8 mouse cellular contexts compared by ENCODE assay signal in the genomic region with DNA sequence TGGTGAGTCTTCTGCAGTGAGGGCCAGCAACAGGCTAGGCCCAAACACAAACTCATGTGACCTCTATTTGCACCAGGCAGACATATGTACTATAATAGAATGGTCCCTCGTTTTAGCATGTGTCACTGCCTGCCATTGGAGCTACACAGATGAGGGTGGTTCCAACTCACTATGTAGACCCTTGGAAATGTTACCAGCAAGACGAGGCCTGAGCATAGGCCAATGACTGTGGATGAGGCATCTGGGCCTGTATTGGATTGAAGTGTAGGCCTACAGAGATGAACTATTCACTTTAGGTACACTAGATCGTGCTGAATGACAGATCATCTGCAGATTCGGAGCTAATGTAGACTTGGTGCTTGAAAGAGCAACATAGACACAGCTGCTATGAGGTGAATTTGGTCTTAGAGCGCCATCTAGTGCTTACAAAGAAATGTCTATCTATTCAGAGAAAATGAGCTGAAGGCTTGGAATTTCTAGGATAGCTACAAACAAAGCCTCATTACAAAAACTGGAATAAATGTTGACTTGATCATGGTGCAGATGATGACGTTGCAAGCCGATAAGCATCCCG.
DNase-seq lines count a peak whose midpoint lies in the region; ATAC-seq and TF ChIP-seq lines count a peak whose summit lies in the region.

No protein-coding gene starts in this region.

- no peaks in the 10 kb centered on the region for H3K4me1 ChIP-seq in intestine, postnatal 0 days (replicated peaks; ENCODE audit: control insufficient read depth, insufficient read depth, low read length)
- no peaks in the 10 kb centered on the region for H3K4me1 ChIP-seq in intestine, embryonic 15.5 days (replicated peaks)
- H3K4me1 ChIP-seq in lung, postnatal 0 days (ENCODE audit: insufficient read depth, low read depth, low read length), result no peaks in the 10 kb centered on the region
- H3K4me1 ChIP-seq in heart, embryonic 11.5 days (ENCODE audit: control insufficient read depth, insufficient read depth, low read length), result no peaks in the 10 kb centered on the region

- no peak overlapping the region for H3K4me3 ChIP-seq in intestine, postnatal 0 days (ENCODE audit: low read depth, low read length)
- H3K4me3 ChIP-seq in intestine, embryonic 15.5 days (replicated peaks), result no peak overlapping the region
- H3K4me3 ChIP-seq in lung, postnatal 0 days (ENCODE audit: low read depth, low read length), result no peak overlapping the region
- no peak overlapping the region for H3K4me3 ChIP-seq in heart, embryonic 11.5 days (ENCODE audit: low read depth, low read length)

- peak; percentile 78 for TF ChIP-seq CTCF in intestine, postnatal 0 days (IDR thresholded peaks at IDR 0.05; ENCODE audit: low read depth)
- peak; percentile 71 for TF ChIP-seq CTCF in Patski (IDR thresholded peaks at IDR 0.05)
- TF ChIP-seq CTCF in lung, postnatal 0 days (IDR thresholded peaks at IDR 0.05), result peak; percentile 73

- no peak overlapping the region for H3K27ac ChIP-seq in intestine, postnatal 0 days (ENCODE audit: low read depth, low read length)
- no peak overlapping the region for H3K27ac ChIP-seq in intestine, embryonic 15.5 days
- H3K27ac ChIP-seq in lung, postnatal 0 days (ENCODE audit: low read length), result no peak overlapping the region
- H3K27ac ChIP-seq in heart, embryonic 11.5 days (ENCODE audit: low read depth, low read length), result no peak overlapping the region

- CTCF ChIA-PET in Patski (lab: Charles Lee), result interaction anchor here (0.8 to 2.2 kb wide), 11 partner anchors 9 to 1193 kb away, joined by 3 to 7 read pairs (median 4); no protein-coding TSS in a partner anchor

- H3K36me3 ChIP-seq in intestine, postnatal 0 days (ENCODE audit: control insufficient read depth, insufficient read depth), result no peaks in the 10 kb centered on the region
- no peaks in the 10 kb centered on the region for H3K36me3 ChIP-seq in intestine, embryonic 15.5 days
- H3K36me3 ChIP-seq in lung, postnatal 0 days (ENCODE audit: insufficient read depth, low read length), result no peaks in the 10 kb centered on the region
- no peaks in the 10 kb centered on the region for H3K36me3 ChIP-seq in heart, embryonic 11.5 days (ENCODE audit: control insufficient read depth, insufficient read depth, low read length)

- peak; percentile 40 for DNase-seq in CD4-positive helper T cell, adult 2 months (ENCODE audit: low read depth, low spot score)
- DNase-seq in Patski (ENCODE audit: low read depth, low spot score), result no peak
- peak; percentile 56 for DNase-seq in lung, postnatal 0 days (ENCODE audit: low spot score)
- DNase-seq in yolk sac, embryonic 10.5 days (ENCODE audit: low spot score), result peak; percentile 9

- in situ Hi-C loops in Patski (cut with MboI; ENCODE audit: low pct_unique_long_range_greater_than_20kb), result loop anchor here (5.0 kb wide), 1 partner anchor 149 kb away; no protein-coding TSS in a partner anchor

- TF ChIP-seq EP300 in lung, postnatal 0 days (IDR thresholded peaks at IDR 0.05), result no peak

- WGBS in intestine, postnatal 0 days, result 43% methylated on average over 8 of the region's 8 CpGs
- 35% methylated on average over 8 of the region's 8 CpGs for WGBS in intestine, embryonic 15.5 days
- WGBS in lung, postnatal 0 days, result 31% methylated on average over 8 of the region's 8 CpGs
- 39% methylated on average over 8 of the region's 8 CpGs for WGBS in heart, embryonic 11.5 days (ENCODE audit: insufficient replicate concordance)

- H3K9me3 ChIP-seq in intestine, postnatal 0 days (ENCODE audit: control insufficient read depth), result no peaks in the 10 kb centered on the region
- no peaks in the 10 kb centered on the region for H3K9me3 ChIP-seq in intestine, embryonic 15.5 days
- H3K9me3 ChIP-seq in lung, postnatal 0 days (ENCODE audit: low read length), result no peaks in the 10 kb centered on the region
- H3K9me3 ChIP-seq in heart, embryonic 11.5 days (replicated peaks; ENCODE audit: control insufficient read depth, low read length), result no peaks in the 10 kb centered on the region

- ATAC-seq in intestine, postnatal 0 days, result no peak
- ATAC-seq in intestine, embryonic 15.5 days, result no peak
- ATAC-seq in Patski, result peak; percentile 60
- ATAC-seq in erythroid progenitor cell, adult 5-6 weeks (replicated peaks; ENCODE audit: low FRiP score, poor library complexity, severe bottlenecking), result peak; percentile 63; the same call in 1 of the 2 replicates
- ATAC-seq in lung, postnatal 0 days, result no peak
- no peak for ATAC-seq in heart, embryonic 11.5 days (replicated peaks; ENCODE audit: insufficient number of reproducible peaks, low FRiP score, low TSS enrichment)

- no peak overlapping the region for H3K9ac ChIP-seq in intestine, postnatal 0 days (ENCODE audit: low read depth, low read length)
- no peak overlapping the region for H3K9ac ChIP-seq in intestine, embryonic 15.5 days
- H3K9ac ChIP-seq in lung, postnatal 0 days (replicated peaks; ENCODE audit: low read depth), result no peak overlapping the region
- no peak overlapping the region for H3K9ac ChIP-seq in heart, embryonic 11.5 days (ENCODE audit: low read depth, low read length)

- no peaks in the 10 kb centered on the region for H3K27me3 ChIP-seq in intestine, postnatal 0 days (replicated peaks; ENCODE audit: control insufficient read depth, insufficient read depth, low read length)
- no peaks in the 10 kb centered on the region for H3K27me3 ChIP-seq in intestine, embryonic 15.5 days (replicated peaks)
- peaks cover 25% of the 10 kb centered on the region for H3K27me3 ChIP-seq in Patski
- no peaks in the 10 kb centered on the region for H3K27me3 ChIP-seq in lung, postnatal 0 days (replicated peaks; ENCODE audit: insufficient read depth, low read length)
- no peaks in the 10 kb centered on the region for H3K27me3 ChIP-seq in heart, embryonic 11.5 days (ENCODE audit: control insufficient read depth, insufficient read depth, low read length)

- POLR2A ChIA-PET in Patski (lab: Charles Lee), result no interaction called here

- no peak overlapping the region for H3K4me2 ChIP-seq in intestine, postnatal 0 days (replicated peaks; ENCODE audit: low read depth)
- no peak overlapping the region for H3K4me2 ChIP-seq in intestine, embryonic 15.5 days (replicated peaks)
- no peak overlapping the region for H3K4me2 ChIP-seq in lung, postnatal 0 days (replicated peaks; ENCODE audit: low read depth, low read length)
- H3K4me2 ChIP-seq in heart, embryonic 11.5 days, result no peak overlapping the region

Comparison
In these comparisons a context has a peak if more than half of its experiments do, and no peak if none do; other contexts are left out.
1. ATAC-seq: peak in Patski (single experiment) and erythroid progenitor cell, adult 5-6 weeks (single experiment); none in intestine, postnatal 0 days (single experiment), intestine, embryonic 15.5 days (single experiment), lung, postnatal 0 days (single experiment) and heart, embryonic 11.5 days (single experiment).
2. Peak in every context shown above with its lines, with median percentiles within 50 percentile points of each other: CTCF ChIP-seq.